Mouse (Mus musculus): ENCODE results near the gene Snrpg. TPM values are rescaled to one million over a fixed set of nuclear protein-coding genes. Genes with fewer than 3 reads are reported as not detected.
"Not testable (repeated sequence)": the region's sequence is repeated elsewhere in the genome, so short reads cannot be mapped to it uniquely, and the experiment has no call there.

Gene Snrpg
- polyA plus RNA-seq (2016; fragmentation: Nextera tagmentation; extraction: Ambion mirVana): 483 and 530 TPM in 2 replicates

DNA sequence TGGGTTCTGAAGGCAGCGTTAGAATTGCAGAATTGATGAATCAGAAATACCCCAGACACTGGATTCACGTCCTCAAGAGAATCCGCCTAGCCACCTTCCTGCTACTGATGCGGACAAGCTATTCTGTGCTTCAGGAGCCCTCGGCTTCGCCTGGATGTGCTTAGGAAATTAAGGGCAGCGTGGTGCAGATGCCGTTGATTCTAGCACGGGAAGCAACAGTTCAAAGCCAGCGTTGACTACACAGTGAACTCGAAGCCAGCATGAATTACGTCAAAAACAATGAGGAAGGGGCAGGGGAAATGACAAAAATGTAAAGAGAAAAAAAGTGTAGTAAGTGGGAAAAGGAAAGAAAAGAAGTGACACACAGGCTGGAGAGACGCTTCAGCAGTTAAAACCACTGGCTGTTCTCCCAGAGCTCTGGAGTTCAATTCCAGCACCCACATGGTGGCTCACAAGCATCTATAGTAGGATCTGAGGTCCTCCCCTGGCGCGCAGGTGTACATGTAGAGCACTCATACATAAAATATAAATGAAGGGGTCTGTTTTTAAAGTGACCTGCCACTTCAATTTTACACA is at the start of gene Snrpg:
TSS of gene Snrpg (plus strand) at position 541 of the 576 bp plus-strand sequence.
- ATAC-seq (ENCODE audit: low FRiP score, low read depth): peak; percentile 6; the same call in 1 of the 2 replicates
- Histone ChIP-seq H3K4me1 (peaks cover 32% of the 10 kb centered on the region), H3K9me3 (no peaks in the 10 kb centered on the region), H3K4me2 (replicated peaks) (peak within 1 kb of the TSS; percentile 96), H3K36me3 (peaks cover 10% of the 10 kb centered on the region), H3K27me3 (replicated peaks) (no peaks in the 10 kb centered on the region), H3K4me3 (peak within 1 kb of the TSS; percentile 88), H3K27ac (peak within 1 kb of the TSS; percentile 87), H3K9ac (peak within 1 kb of the TSS; percentile 85)
- WGBS: 16% methylated on average over 15 of the region's 15 CpGs

DNA sequence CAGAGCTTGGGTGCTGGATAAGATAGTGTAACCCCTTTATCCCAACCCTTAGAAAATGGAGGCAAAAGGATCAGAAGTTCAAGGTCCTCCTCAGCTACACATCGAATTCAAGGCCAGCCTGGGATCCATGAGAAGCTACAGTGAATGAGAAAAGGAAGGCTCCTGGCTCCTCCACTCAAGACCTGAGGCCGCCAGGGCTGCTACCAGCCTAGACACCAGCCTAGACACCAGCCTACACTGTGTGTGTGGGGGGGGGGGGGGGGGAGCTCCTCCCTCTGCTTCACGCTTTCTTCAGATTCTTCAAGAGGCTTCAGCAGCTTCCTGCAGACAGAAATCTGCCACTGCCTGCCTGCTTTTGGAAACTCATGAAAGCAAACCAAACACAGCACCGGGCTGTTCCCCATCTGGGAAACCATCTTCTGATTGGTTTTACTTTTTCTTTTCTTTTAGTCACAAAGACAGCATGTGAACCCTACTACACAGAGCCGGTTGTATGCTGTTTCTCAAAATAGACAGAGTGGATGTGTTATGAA is 49.0 kb upstream of the Snrpg start:
- WGBS: 84% methylated on average over 5 of the region's 5 CpGs
- ATAC-seq (ENCODE audit: low FRiP score, low read depth): no peak
- H3K4me2 ChIP-seq (replicated peaks): no peak overlapping the region
- H3K9ac ChIP-seq: no peak overlapping the region
- no peaks in the 10 kb centered on the region for H3K4me1 ChIP-seq
- H3K9me3 ChIP-seq: peaks cover 3% of the 10 kb centered on the region; the same call in 1 of the 2 replicates
- H3K27me3 ChIP-seq (replicated peaks): no peaks in the 10 kb centered on the region
- H3K27ac ChIP-seq: no peak overlapping the region
- no peak overlapping the region for H3K4me3 ChIP-seq
- no peaks in the 10 kb centered on the region for H3K36me3 ChIP-seq

DNA sequence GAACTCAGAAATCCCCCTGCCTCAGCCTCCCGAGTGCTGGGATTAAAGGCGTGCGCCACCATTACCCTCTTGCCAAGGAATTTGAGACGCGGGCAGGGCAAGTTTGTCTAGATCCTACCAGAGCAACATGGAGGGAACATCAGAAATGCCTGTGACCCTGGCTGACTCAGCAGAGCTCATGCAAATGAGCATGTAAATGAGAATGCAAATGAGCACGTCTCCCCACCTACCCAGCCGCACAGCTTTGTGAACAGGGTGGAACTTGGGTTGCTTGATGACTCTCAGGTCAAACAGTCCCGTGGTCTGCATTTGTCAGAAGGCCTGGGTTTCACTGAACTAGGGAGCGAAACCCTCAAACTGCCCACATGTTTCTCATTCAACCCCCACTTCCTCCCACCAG is 48.1 kb upstream of the Snrpg start:
- Histone ChIP-seq H3K9me3 (peaks cover 3% of the 10 kb centered on the region; the same call in 1 of the 2 replicates), H3K4me2 (replicated peaks) (no peak overlapping the region), H3K9ac (no peak overlapping the region), H3K27ac (no peak overlapping the region), H3K4me3 (no peak overlapping the region), H3K4me1 (no peaks in the 10 kb centered on the region), H3K27me3 (replicated peaks) (no peaks in the 10 kb centered on the region), H3K36me3 (no peaks in the 10 kb centered on the region)
- WGBS: 87% methylated on average over 9 of the region's 9 CpGs
- ATAC-seq (ENCODE audit: low FRiP score, low read depth): no peak

DNA sequence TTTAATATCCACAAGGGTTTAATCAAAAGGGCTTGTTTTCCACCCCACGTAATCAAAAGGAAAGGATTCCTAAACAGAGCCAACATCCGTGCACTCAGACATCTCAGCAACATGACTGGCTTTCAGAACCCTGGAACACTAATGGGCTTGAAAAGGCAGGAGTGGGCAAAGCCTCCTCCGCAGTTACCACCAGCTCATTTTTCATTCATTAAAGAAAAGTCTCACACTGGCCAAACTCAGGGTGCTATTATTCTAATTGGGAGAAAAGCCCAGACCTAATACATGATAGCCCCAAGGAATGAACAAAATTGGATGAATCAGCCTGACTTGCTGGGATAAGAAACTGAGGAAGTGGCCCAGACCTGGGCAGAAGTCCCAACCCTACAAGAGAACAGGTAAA is 46.7 kb upstream of the Snrpg start:
- Histone ChIP-seq H3K27me3 (replicated peaks) (no peaks in the 10 kb centered on the region), H3K36me3 (no peaks in the 10 kb centered on the region), H3K4me2 (replicated peaks) (no peak overlapping the region), H3K9ac (no peak overlapping the region), H3K4me3 (no peak overlapping the region), H3K9me3 (peaks cover 3% of the 10 kb centered on the region; the same call in 1 of the 2 replicates), H3K4me1 (no peaks in the 10 kb centered on the region), H3K27ac (no peak overlapping the region)
- WGBS: 91% methylated on average over 3 of the region's 3 CpGs
- no peak for ATAC-seq (ENCODE audit: low FRiP score, low read depth)

DNA sequence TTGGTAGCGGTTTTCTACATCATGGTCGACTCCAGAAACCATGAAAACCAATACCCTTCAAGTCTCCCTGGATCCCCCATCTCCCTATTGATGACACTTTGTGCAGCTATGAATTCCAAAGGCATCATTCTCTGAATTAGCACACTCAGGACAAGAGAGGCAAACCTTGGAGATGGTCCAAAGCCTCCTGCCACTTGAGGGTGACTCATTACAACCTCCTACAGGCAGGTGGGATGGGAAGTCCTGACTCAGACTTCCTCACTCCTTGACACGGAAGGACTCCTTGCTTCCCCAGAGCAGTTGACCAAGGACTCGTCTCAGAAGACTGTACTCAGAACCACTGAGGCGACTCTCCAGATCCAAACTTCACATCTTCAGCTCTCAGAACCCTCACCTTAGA is 45.5 kb upstream of the Snrpg start:
- H3K4me3 ChIP-seq: no peak overlapping the region
- ATAC-seq (ENCODE audit: low FRiP score, low read depth): no peak
- H3K4me1 ChIP-seq: no peaks in the 10 kb centered on the region
- no peak overlapping the region for H3K9ac ChIP-seq
- no peaks in the 10 kb centered on the region for H3K27me3 ChIP-seq (replicated peaks)
- no peak overlapping the region for H3K27ac ChIP-seq
- 89% methylated on average over 5 of the region's 5 CpGs for WGBS
- no peaks in the 10 kb centered on the region for H3K36me3 ChIP-seq
- no peak overlapping the region for H3K4me2 ChIP-seq (replicated peaks)
- H3K9me3 ChIP-seq: peaks cover 3% of the 10 kb centered on the region; the same call in 1 of the 2 replicates

DNA sequence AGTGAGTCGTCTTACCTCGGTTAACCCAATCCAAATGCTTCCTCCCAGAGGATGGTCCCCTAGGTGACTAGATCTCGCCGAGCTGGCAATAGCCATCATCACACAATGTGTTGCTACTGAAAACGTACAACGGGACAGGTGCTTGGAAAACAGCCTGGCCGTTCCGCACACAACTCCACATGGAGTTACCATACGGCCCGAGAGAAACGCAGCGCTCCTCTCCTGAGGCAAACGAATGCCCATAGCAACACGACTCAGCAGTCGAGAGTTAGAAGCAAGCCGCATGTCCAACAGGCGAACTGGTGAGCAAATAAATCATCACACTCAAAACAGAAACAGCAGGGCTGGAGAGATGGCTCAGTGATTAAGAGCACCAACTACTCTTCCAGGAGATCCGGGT is 44.2 kb upstream of the Snrpg start:
- Histone ChIP-seq H3K4me1 (no peaks in the 10 kb centered on the region), H3K36me3 (no peaks in the 10 kb centered on the region), H3K27me3 (replicated peaks) (no peaks in the 10 kb centered on the region), H3K4me2 (replicated peaks) (no peak overlapping the region), H3K4me3 (no peak overlapping the region), H3K9ac (no peak overlapping the region), H3K27ac (no peak overlapping the region), H3K9me3 (peaks cover 3% of the 10 kb centered on the region; the same call in 1 of the 2 replicates)
- ATAC-seq (ENCODE audit: low FRiP score, low read depth): no peak
- 91% methylated on average over 18 of the region's 18 CpGs for WGBS

DNA sequence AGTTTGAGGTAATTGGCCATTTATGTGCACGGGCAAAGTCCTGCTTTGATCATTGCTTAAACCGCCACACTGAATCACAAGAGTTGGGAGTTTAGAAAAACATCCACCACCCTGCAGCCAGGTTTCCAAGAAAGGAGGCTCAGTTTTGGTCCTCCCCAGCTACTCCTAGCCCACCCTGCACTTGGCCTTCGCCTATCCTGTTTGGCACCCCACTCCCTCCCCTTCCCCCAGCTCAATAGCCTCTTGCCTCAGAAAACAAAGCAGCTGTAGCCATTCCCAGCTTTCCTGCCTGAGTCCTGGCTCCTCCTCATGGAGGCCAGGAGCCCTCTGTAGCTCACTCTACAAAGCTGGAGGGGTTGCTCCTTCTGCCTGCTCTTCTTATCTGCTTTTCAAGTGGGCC is 42.7 kb upstream of the Snrpg start:
- H3K4me3 ChIP-seq: no peak overlapping the region
- H3K27me3 ChIP-seq (replicated peaks): no peaks in the 10 kb centered on the region
- no peaks in the 10 kb centered on the region for H3K4me1 ChIP-seq
- H3K27ac ChIP-seq: no peak overlapping the region
- no peak overlapping the region for H3K9ac ChIP-seq
- H3K36me3 ChIP-seq: no peaks in the 10 kb centered on the region
- no peak for ATAC-seq (ENCODE audit: low FRiP score, low read depth)
- no peaks in the 10 kb centered on the region for H3K9me3 ChIP-seq
- WGBS: 72% methylated on average over 3 of the region's 3 CpGs
- no peak overlapping the region for H3K4me2 ChIP-seq (replicated peaks)

DNA sequence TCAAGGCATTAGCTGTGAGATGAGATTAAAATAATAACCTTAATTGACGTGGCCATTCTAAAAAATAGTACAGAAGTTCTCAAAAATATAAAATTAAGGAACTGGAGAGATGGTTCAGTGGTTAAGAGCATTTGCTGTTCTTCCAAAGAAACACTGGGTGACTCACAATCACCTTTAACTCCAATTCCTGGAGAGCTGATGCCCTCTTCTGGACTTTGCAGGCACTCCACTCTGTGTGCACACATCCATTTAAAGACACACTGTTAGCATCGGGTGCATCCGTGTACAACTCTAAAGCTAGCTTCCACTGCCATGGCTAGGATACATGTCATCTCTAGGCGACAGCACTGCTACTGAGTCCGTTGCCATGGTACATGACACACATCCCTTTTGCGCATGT is 41.2 kb upstream of the Snrpg start:
- no peaks in the 10 kb centered on the region for H3K4me1 ChIP-seq
- H3K9ac ChIP-seq: no peak overlapping the region
- H3K36me3 ChIP-seq: no peaks in the 10 kb centered on the region
- no peak overlapping the region for H3K4me2 ChIP-seq (replicated peaks)
- H3K9me3 ChIP-seq: no peaks in the 10 kb centered on the region
- no peak overlapping the region for H3K27ac ChIP-seq
- no peaks in the 10 kb centered on the region for H3K27me3 ChIP-seq (replicated peaks)
- no peak for ATAC-seq (ENCODE audit: low FRiP score, low read depth)
- H3K4me3 ChIP-seq: no peak overlapping the region
- WGBS: 90% methylated on average over 6 of the region's 6 CpGs

DNA sequence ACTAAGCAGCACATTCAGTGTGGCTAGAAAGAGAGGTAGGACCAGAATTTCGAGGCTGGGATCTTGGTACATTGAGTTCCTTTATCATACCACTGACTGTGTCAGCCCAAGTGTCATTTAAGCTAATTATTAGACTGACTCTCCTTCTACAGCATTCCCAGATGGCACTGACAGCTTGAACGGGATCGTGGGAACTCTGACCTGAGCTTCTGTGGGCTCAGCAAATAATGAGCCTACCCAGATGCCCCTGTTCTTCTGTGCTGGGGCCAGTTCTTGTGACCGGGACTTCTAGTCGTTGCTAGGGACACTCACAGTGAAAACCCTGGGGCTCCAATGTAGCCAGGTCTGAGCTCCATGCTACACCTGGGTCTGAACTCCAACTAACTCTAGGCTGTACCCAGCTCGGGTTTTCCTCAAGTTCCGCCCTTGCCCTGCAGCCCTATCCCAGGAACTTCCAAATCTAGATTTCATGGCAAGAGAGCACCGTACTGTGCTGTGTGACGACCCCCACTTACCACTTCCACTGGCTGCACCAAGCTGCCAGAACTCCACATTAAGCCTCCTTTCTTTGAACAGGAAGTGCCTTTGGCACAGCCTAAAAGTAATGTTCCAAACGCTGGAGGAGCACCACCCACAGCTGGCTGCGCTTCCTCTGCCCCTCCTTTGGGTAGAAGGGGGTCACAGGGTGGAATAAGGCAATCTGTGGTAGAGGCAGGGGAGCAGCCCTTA is 35.8 kb upstream of the Snrpg start:
- H3K4me2 ChIP-seq (replicated peaks): no peak overlapping the region
- no peaks in the 10 kb centered on the region for H3K36me3 ChIP-seq
- WGBS: 81% methylated on average over 11 of the region's 11 CpGs
- no peaks in the 10 kb centered on the region for H3K4me1 ChIP-seq
- no peak overlapping the region for H3K27ac ChIP-seq
- H3K9me3 ChIP-seq: no peaks in the 10 kb centered on the region
- no peak overlapping the region for H3K9ac ChIP-seq
- H3K4me3 ChIP-seq: no peak overlapping the region
- no peak for ATAC-seq (ENCODE audit: low FRiP score, low read depth)
- no peaks in the 10 kb centered on the region for H3K27me3 ChIP-seq (replicated peaks)

DNA sequence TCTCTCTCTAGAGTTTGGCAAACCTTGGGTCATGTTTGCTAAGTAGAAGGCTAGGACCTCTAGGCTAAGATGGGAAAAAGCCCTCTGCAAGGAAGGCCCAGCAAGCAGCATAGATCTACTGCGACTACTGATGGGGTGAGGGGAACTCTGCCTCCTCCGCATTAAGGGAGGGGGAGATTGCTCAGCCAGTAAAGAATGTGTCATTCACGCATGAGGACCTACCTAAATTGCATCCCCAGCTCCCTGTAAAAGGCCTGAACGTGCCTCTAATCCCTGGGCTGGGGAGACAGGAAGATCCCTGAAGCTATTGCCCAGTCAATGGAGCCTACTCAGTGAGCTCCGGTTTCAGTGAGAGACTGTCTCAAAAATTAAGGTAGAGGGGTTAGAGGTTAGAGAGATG is 35.2 kb upstream of the Snrpg start:
- Histone ChIP-seq H3K27me3 (replicated peaks) (no peaks in the 10 kb centered on the region), H3K36me3 (no peaks in the 10 kb centered on the region), H3K4me3 (no peak overlapping the region), H3K9ac (no peak overlapping the region), H3K9me3 (no peaks in the 10 kb centered on the region), H3K4me2 (replicated peaks) (no peak overlapping the region), H3K4me1 (no peaks in the 10 kb centered on the region), H3K27ac (no peak overlapping the region)
- WGBS: 77% methylated on average over 5 of the region's 5 CpGs
- no peak for ATAC-seq (ENCODE audit: low FRiP score, low read depth)

DNA sequence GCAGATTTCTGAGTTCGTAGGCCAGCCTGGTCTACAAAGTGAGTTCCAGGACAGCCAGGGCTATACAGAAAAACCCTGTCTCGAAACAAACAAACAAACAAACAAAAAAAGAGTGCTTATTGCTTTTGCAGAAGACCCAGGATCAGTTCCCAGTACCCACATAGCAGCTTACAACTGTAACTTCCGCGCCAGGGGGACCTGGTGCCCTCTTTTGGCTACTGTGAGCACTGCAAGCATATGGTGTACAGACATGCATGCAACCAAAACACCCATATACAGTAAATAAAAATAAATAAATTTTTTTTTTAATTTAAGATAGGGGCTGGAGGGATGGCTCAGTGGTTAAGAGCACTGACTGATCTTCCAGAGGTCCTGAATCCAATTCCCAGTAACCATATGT is 34.8 kb upstream of the Snrpg start:
- not testable (repeated sequence) for H3K4me2 ChIP-seq (replicated peaks); H3K4me3 ChIP-seq; H3K9me3 ChIP-seq; ATAC-seq (ENCODE audit: low FRiP score, low read depth); H3K36me3 ChIP-seq; H3K9ac ChIP-seq; H3K27ac ChIP-seq; H3K27me3 ChIP-seq (replicated peaks); H3K4me1 ChIP-seq
- 90% methylated on average over 4 of the region's 4 CpGs for WGBS

DNA sequence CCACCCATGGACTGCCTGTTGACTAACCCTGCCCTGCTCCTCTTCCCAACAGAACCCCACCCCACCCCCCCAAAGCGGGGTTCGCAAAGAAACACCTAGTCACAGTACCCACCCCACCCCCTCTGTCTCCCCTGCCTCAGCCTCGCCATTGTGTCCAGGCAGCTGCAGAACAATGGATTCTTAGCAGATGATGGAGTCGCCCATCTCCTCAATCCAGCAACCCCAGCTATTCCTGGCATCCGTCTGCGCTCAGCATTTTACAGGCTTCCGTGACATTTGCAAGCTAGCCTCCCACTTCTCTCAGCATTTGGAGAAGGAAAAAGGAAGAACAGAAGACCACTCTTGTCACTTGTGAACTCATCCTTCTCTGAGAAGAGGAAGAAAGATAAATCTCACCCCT is 27.4 kb upstream of the Snrpg start:
- Histone ChIP-seq H3K27me3 (replicated peaks) (no peaks in the 10 kb centered on the region), H3K27ac (no peak overlapping the region), H3K36me3 (no peaks in the 10 kb centered on the region), H3K9ac (0 out of 2 replicates have a peak overlapping the region, but pooled peaks have one; percentile 0), H3K4me1 (peaks cover 8% of the 10 kb centered on the region), H3K4me3 (no peak overlapping the region), H3K9me3 (no peaks in the 10 kb centered on the region), H3K4me2 (replicated peaks) (peak overlapping the region; percentile 44)
- ATAC-seq (ENCODE audit: low FRiP score, low read depth): no peak
- WGBS: 15% methylated on average over 7 of the region's 7 CpGs
